Mouse (Mus musculus) cerebellum, adult 2 months (tissue): ENCODE results near the gene Dact3.

Experiments used
- CTCF ChIP-seq: fragments of 200-500 bp; IDR thresholded peaks from 2 replicates; pipeline ENCODE4 v1.5.1; 2011; ENCODE audit warnings: low read depth, mild to moderate bottlenecking, control low read depth, low read length, moderate library complexity, borderline replicate concordance; ENCODE audit not compliant: insufficient read depth
- POLR2A ChIP-seq: fragments of 200-500 bp; IDR thresholded peaks from 2 replicates; pipeline ENCODE4 v1.6.1; 2011; ENCODE audit warnings: low read length, control low read depth, borderline replicate concordance; ENCODE audit not compliant: insufficient read depth

GRCm38 (mm10) chr7:16890944-16891343 lies 15.8 kb downstream of the Dact3 start:
- TF ChIP-seq POLR2A (no peak), CTCF (no peak)
